Mouse (Mus musculus) ES-E14 (cell line): Measurements from ENCODE around the gene Dennd4a.

Experiments used
- MAFK ChIP-seq: IDR thresholded peaks from 2 replicates; pipeline ENCODE4 v1.6.1; 2014; ENCODE audit warnings: mild to moderate bottlenecking, low read depth, low read length, inconsistent platforms; ENCODE audit not compliant: insufficient read depth
- ZNF384 ChIP-seq: IDR thresholded peaks from 2 replicates; pipeline ENCODE4 v1.6.1; 2012; ENCODE audit warnings: low read depth, low read length, inconsistent platforms

DNA sequence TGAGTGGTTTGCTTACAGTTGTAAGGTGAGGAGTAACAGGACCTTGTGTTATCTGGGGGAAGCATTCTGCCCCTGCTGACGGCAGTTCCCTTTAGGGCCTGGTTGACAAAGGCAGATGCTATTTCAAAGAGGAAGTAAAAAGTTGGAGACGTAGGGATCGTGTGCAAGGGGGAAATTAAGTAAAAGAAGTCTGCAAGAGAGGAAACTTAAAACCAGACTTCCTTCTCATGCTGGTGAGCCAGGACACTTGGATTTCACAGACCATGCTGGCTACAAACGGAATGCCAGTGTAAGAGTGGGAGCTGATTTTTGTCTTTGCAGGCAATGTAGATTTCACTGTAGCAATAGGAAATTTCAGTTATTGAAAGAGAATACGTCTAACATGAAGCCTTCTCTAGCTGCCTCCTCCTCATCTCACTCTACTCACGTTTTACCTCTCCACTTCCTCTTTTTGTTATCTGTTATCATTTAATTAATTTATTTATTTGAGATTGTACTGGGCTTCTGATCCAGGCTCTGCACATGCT is 19.0 kb downstream of the Dennd4a start:
- no peak for TF ChIP-seq ZNF384
- no peak for TF ChIP-seq MAFK
